Mouse (Mus musculus) intestine, embryonic 15.5 days (tissue): ENCODE measurements at regions not wholly inside any gene's neighbourhood (a gene's known extent, or its start where the extent isn't known, plus 50 kb on each side); places are given as distances from the start of the nearest gene placed in this dataset.

Source experiments
- ATAC-seq: fragments of 200-750 bp; cut with Nextera tagmentation; 2 replicates; pipeline ENCODE4 v1.8.0; 2017; ENCODE audit warnings: moderate TSS enrichment, moderate library complexity
- H3K27ac ChIP-seq: fragments of 300-500 bp; sonication (generic); 2 replicates; pipeline ENCODE4 v1.5.1; 2015; ENCODE audit warnings: mild to moderate bottlenecking, inconsistent platforms
- H3K27me3 ChIP-seq: fragments of 300-500 bp; sonication (generic); replicated peaks from 2 replicates; pipeline ENCODE4 v1.6.1; 2015; ENCODE audit warnings: inconsistent platforms
- H3K36me3 ChIP-seq: fragments of 300-500 bp; sonication (generic); 2 replicates; pipeline ENCODE4 v1.6.1; 2015; ENCODE audit warnings: inconsistent platforms
- H3K4me1 ChIP-seq: fragments of 300-500 bp; sonication (generic); replicated peaks from 2 replicates; pipeline ENCODE4 v1.6.1; 2015; ENCODE audit warnings: inconsistent platforms
- H3K4me2 ChIP-seq: fragments of 300-500 bp; sonication (generic); replicated peaks from 2 replicates; pipeline ENCODE4 v1.6.1; 2015; ENCODE audit warnings: mild to moderate bottlenecking, inconsistent platforms
- H3K4me3 ChIP-seq: fragments of 300-500 bp; sonication (generic); replicated peaks from 2 replicates; pipeline ENCODE4 v1.5.1; 2015; ENCODE audit warnings: inconsistent platforms
- H3K9ac ChIP-seq: fragments of 300-500 bp; sonication (generic); 2 replicates; pipeline ENCODE4 v1.6.1; 2015; ENCODE audit warnings: inconsistent platforms
- H3K9me3 ChIP-seq: fragments of 300-500 bp; sonication (generic); 2 replicates; pipeline ENCODE4 v1.6.1; 2016; ENCODE audit warnings: inconsistent platforms
- WGBS: fragments of 180-500 bp; shearing (Covaris S2); methylation state at CpG from one replicate; pipeline ENCODE4 v1.1.7; 2015; 5-methylcytosine and 5-hydroxymethylcytosine counted together

DNA sequence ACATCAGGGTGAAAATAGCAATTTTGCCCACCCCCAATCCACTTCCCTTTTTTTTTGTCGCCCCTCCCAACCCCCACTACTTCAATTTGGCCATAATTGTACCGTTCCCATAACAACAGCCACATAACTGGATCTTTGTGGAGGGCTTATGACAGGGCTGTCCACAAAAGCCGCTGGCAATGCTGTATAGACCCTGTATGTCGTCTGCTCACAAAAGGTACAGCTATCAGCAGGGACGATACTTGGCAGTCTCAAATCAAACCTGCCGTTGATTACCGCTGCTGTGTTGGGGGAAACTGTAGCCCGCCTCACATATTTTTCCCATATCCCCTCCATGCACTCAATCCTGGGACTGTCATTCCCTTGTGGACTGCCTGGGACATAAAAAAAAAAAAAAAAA lies 80.9 kb upstream of the Sdk1 start:
- no peak overlapping the region for H3K4me3 ChIP-seq
- no peaks in the 10 kb centered on the region for H3K9me3 ChIP-seq
- H3K27ac ChIP-seq: no peak overlapping the region
- H3K36me3 ChIP-seq: no peaks in the 10 kb centered on the region
- H3K4me1 ChIP-seq: no peaks in the 10 kb centered on the region
- H3K27me3 ChIP-seq: no peaks in the 10 kb centered on the region
- H3K9ac ChIP-seq: no peak overlapping the region
- ATAC-seq: no peak
- 77% methylated on average over 8 of the region's 8 CpGs for WGBS
- H3K4me2 ChIP-seq: no peak overlapping the region

DNA sequence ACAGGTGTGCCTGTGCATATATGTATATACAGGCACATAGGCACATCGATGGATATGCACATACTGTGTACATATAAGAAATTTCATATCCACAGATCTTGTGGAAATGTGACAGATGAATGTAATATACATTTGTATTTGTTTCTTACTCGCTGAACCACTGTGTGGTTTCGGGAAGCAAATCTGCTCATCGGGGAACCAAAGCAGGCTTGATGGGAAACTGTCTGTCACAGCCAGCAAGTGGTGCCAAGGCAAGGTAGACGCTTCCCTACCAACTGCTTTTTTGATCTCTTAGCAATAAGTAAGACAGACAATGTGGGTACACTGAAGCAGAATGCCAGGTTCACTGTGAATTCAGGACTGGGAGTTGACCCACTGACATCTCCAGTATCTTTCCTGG lies 80.3 kb upstream of the Sdk1 start:
- WGBS: 91% methylated on average over 5 of the region's 5 CpGs
- ATAC-seq: no peak

DNA sequence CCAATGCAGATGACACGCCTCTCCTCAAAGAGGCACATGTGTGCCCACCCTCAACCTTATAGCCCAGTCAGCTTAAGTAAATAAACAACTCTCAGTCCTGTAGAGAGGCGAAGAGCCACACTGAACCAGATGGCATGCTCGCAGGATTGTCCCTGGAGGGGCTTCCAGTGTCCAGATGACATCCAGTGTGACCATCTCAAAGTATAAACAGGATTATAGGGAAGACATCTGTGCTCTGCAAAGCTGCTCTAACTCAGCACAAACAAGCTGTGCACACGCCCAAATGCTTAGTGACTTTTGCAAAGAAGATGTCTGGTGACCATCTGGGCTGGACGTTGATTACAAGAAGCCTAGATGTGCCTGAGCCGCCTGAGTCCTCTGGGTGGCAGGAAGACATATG lies 58.8 kb upstream of the Sdk1 start:
- Histone ChIP-seq H3K4me3 (no peak overlapping the region), H3K4me2 (no peak overlapping the region), H3K27me3 (no peaks in the 10 kb centered on the region), H3K36me3 (no peaks in the 10 kb centered on the region), H3K9ac (no peak overlapping the region), H3K27ac (no peak overlapping the region), H3K4me1 (no peaks in the 10 kb centered on the region), H3K9me3 (no peaks in the 10 kb centered on the region)
- no peak for ATAC-seq
- WGBS: 30% methylated on average over 6 of the region's 6 CpGs

More for the DNA sequence above, 80.3 kb upstream of the Sdk1 start:
- Histone ChIP-seq H3K4me1 (no peaks in the 10 kb centered on the region), H3K27me3 (no peaks in the 10 kb centered on the region), H3K9ac (no peak overlapping the region), H3K36me3 (no peaks in the 10 kb centered on the region), H3K9me3 (no peaks in the 10 kb centered on the region), H3K27ac (no peak overlapping the region), H3K4me3 (no peak overlapping the region), H3K4me2 (no peak overlapping the region)

DNA sequence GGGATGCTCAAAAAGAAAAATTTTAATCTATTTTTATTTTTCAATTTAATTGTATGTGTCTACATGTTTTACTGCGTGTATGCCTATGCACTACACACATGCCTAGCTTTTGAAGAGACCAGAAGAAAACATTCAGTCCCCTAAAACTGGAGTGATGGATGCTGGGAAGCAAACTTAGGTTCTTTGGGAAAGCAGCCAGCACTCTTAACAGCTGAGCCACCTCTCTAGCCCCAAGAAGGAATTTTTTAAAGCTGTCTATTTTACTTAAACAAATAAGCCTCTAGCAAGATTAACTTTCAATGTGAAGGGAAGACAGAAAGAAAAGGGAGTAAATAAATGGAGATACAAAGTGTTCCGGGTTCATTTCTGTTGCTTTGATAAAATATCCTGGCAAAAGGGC lies 52.3 kb upstream of the Sdk1 start:
- H3K4me3 ChIP-seq: no peak overlapping the region
- 44% methylated on average over 2 of the region's 2 CpGs for WGBS
- no peaks in the 10 kb centered on the region for H3K4me1 ChIP-seq
- ATAC-seq: no peak
- H3K4me2 ChIP-seq: no peak overlapping the region
- no peak overlapping the region for H3K9ac ChIP-seq
- no peaks in the 10 kb centered on the region for H3K36me3 ChIP-seq
- H3K27me3 ChIP-seq: no peaks in the 10 kb centered on the region
- H3K9me3 ChIP-seq: no peaks in the 10 kb centered on the region
- no peak overlapping the region for H3K27ac ChIP-seq
